Mouse (Mus musculus): ENCODE data around the gene Gkn3. TPM values are rescaled to one million over a fixed set of nuclear protein-coding genes. Genes with fewer than 3 reads are reported as not detected.

Gkn3 gene
- polyA plus RNA-seq, 1 experiment: not detected

DNA sequence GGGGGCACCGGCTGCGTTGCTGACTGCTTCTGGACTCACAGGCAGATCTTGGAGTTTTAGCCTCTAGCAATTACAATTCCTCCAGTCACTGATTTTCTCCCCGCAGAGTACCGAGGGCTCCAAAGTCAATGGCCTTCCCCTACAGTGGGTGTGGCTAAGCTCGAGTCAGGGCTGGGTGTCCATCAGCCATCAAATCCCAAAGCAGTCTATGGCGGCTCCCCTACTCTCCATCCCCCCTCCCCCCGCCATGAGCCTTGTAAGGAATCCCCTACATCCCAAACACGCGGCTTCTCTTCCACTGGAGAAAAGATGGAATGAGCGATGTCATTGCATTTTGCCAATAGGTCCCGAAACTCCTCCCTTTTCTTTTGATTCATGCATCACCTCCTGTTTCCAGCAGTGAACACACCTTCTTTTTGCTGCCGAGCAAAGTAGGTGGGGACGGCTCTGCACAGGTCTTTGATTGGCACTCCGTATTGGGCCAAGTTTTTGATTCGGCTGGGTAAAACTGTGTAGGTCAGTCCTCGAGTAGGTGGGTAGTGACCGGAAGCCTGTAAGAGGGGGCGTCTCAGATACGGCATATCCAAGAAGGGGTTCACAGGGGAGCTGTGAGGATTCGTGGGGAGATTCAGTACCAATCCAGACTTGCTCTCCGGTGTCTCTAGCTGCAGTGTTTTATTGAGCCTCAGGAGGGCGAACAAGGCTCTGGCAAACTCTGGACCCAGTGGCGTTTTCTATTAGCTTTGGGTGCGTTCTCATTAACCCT, 4.6 kb downstream of the Gkn3 start:
- TF ChIP-seq GATA1 (IDR thresholded peaks at IDR 0.05; ENCODE audit: low read length): no peak
- no peaks in the 10 kb centered on the region for H3K9me3 ChIP-seq (ENCODE audit: control insufficient read depth, low read length)
- peaks cover 16% of the 10 kb centered on the region for H3K27me3 ChIP-seq (ENCODE audit: control insufficient read depth)
- no peaks in the 10 kb centered on the region; the same call in 1 of the 2 replicates for H3K4me1 ChIP-seq (ENCODE audit: control insufficient read depth)
- H3K36me3 ChIP-seq (ENCODE audit: control insufficient read depth): no peaks in the 10 kb centered on the region
- no peak overlapping the region for H3K4me3 ChIP-seq (replicated peaks)

DNA sequence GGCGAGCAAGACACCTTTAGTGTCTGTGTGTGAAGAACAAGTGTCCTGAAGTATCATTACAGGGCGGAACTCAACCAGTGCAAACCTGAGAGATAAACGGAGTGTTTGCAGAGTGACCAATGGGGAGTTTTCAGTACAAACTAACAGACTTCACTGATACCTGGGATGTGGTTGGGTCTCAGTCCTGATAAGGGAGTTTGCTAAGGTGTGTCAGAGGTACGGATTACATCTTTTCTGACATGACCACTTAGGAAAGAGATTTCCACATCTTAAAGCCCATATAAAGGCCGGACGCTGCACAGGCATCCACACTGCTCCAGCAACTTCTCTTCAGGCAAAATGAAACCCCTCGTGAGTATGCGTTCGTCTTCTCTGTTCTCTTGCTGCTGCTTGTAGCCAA, 15.7 kb downstream of the Gkn3 start, which contains the start of gene Gkn2:
TSS of gene Gkn2 (plus strand) at position 301 of the 400 bp plus-strand sequence.
- Histone ChIP-seq H3K4me1 (ENCODE audit: control insufficient read depth) (no peaks in the 10 kb centered on the region), H3K4me3 (replicated peaks) (no peak within 1 kb of the TSS), H3K36me3 (ENCODE audit: control insufficient read depth) (no peaks in the 10 kb centered on the region), H3K27me3 (ENCODE audit: control insufficient read depth) (no peaks in the 10 kb centered on the region), H3K9me3 (ENCODE audit: control insufficient read depth, low read length) (no peaks in the 10 kb centered on the region)
- TF ChIP-seq GATA1 (IDR thresholded peaks at IDR 0.05; ENCODE audit: low read length): no peak
- no peak for TF ChIP-seq TAL1 (IDR thresholded peaks at IDR 0.05; ENCODE audit: low read length)

DNA sequence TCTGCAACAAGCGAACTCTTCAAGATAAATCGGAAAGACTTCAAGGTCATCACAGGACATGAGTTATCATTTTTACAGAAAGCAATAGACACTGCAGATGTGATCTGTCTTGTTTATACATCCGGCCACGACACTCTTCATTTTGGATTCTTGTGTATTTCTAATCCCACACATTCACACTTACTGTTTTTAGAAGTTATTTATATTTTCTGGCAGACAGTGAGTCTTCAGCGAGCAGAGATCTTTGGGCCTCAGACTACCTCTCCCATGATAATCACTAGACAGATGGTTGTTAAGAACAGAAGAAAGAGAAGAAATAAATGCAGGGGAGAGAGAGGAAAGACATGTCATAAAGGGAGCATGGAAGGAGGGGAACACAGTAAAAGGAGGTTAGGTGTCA, 19.5 kb downstream of the Gkn3 start:
- Histone ChIP-seq H3K27me3 (ENCODE audit: control insufficient read depth) (0 out of 2 replicates have a peak, but pooled peaks cover 2% of the 10 kb centered on the region), H3K9me3 (ENCODE audit: control insufficient read depth, low read length) (no peaks in the 10 kb centered on the region), H3K4me3 (replicated peaks) (no peak overlapping the region), H3K4me1 (ENCODE audit: control insufficient read depth) (no peaks in the 10 kb centered on the region), H3K36me3 (ENCODE audit: control insufficient read depth) (no peaks in the 10 kb centered on the region)
- no peak for TF ChIP-seq GATA1 (IDR thresholded peaks at IDR 0.05; ENCODE audit: low read length)
- TF ChIP-seq TAL1 (IDR thresholded peaks at IDR 0.05; ENCODE audit: low read length): no peak

DNA sequence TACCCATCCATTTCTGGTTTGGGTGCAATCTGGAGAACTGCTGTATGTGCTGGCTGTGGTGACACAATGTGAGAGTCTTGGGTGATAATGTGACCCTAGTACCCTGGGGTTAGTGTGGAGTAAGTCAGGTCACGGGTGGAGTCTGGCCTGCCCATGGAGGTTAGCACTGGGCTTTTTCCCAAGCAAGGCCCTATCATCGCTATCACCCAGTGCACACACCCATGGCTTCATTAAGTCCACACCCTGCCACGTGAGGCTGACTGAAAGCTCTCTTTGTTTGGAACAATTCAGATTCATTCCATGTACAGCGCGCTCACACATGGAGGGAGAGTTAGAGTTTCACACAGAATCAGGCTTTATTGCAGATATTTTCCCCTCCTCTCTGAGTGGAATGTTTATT, 34.3 kb downstream of the Gkn3 start:
- Histone ChIP-seq H3K27me3 (ENCODE audit: control insufficient read depth) (no peaks in the 10 kb centered on the region), H3K9me3 (ENCODE audit: control insufficient read depth, low read length) (no peaks in the 10 kb centered on the region), H3K4me1 (ENCODE audit: control insufficient read depth) (peaks cover 3% of the 10 kb centered on the region; the same call in 1 of the 2 replicates), H3K36me3 (ENCODE audit: control insufficient read depth) (no peaks in the 10 kb centered on the region), H3K4me3 (replicated peaks) (no peak overlapping the region)
- TF ChIP-seq TAL1 (IDR thresholded peaks at IDR 0.05; ENCODE audit: low read length) (no peak), GATA1 (IDR thresholded peaks at IDR 0.05; ENCODE audit: low read length) (no peak)

DNA sequence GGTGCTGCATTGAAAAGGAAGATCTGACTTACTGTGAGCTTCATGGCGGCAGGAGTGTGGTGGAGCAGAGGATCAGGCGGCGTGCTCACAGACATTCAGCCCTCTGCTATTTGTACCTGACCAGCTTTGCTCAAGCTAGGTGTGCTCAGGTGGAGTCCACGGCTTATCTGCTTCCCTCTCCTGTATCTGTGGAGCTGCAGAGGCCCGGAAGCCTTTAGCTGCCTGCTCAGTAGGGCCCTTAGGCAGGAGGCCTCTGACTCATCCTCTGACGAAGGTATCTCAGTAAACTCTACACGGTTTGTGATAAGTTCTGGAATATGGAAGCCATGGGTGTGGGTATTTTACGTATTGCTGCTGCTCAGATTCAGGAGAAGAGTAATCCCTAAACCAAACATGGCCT, 37.9 kb downstream of the Gkn3 start, which contains the start of gene Gkn1:
TSS of gene Gkn1 (minus strand) at position 114 of the 400 bp plus-strand sequence.
- Histone ChIP-seq H3K4me1 (ENCODE audit: control insufficient read depth) (peaks cover 3% of the 10 kb centered on the region; the same call in 1 of the 2 replicates), H3K27me3 (ENCODE audit: control insufficient read depth) (no peaks in the 10 kb centered on the region)
- TF ChIP-seq GATA1 (IDR thresholded peaks at IDR 0.05; ENCODE audit: low read length) (no peak), TAL1 (IDR thresholded peaks at IDR 0.05; ENCODE audit: low read length) (no peak)

DNA sequence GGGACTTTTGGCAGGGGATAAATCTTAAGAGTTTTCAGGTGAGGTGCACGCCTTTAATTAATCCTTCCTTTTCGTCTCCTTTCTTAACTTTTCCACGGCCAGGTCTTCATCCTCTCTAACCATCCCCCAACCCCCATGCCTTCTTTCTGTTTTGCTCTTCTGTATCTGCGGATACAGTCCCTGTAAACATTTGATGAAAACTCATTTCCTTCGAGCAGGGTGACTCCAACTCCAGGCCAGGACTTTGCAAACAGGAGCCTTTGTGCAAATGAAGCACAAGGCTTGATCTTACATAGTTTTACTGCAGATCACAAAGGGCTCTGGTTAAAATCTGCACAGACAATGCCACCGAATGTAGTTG, 52.8 kb downstream of the Gkn3 start:
- no peak overlapping the region for H3K4me3 ChIP-seq (replicated peaks)
- no peaks in the 10 kb centered on the region for H3K36me3 ChIP-seq (ENCODE audit: control insufficient read depth)
- H3K27me3 ChIP-seq (ENCODE audit: control insufficient read depth): peaks cover 39% of the 10 kb centered on the region
- H3K9me3 ChIP-seq (ENCODE audit: control insufficient read depth, low read length): no peaks in the 10 kb centered on the region
- TF ChIP-seq TAL1 (IDR thresholded peaks at IDR 0.05; ENCODE audit: low read length) (no peak), GATA1 (IDR thresholded peaks at IDR 0.05; ENCODE audit: low read length) (no peak)
- peaks cover 2% of the 10 kb centered on the region; the same call in 1 of the 2 replicates for H3K4me1 ChIP-seq (ENCODE audit: control insufficient read depth)

More for the DNA sequence above, 37.9 kb downstream of the Gkn3 start, which contains the start of gene Gkn1:
- Histone ChIP-seq H3K4me3 (replicated peaks) (no peak within 1 kb of the TSS), H3K9me3 (ENCODE audit: control insufficient read depth, low read length) (no peaks in the 10 kb centered on the region), H3K36me3 (ENCODE audit: control insufficient read depth) (no peaks in the 10 kb centered on the region)

DNA sequence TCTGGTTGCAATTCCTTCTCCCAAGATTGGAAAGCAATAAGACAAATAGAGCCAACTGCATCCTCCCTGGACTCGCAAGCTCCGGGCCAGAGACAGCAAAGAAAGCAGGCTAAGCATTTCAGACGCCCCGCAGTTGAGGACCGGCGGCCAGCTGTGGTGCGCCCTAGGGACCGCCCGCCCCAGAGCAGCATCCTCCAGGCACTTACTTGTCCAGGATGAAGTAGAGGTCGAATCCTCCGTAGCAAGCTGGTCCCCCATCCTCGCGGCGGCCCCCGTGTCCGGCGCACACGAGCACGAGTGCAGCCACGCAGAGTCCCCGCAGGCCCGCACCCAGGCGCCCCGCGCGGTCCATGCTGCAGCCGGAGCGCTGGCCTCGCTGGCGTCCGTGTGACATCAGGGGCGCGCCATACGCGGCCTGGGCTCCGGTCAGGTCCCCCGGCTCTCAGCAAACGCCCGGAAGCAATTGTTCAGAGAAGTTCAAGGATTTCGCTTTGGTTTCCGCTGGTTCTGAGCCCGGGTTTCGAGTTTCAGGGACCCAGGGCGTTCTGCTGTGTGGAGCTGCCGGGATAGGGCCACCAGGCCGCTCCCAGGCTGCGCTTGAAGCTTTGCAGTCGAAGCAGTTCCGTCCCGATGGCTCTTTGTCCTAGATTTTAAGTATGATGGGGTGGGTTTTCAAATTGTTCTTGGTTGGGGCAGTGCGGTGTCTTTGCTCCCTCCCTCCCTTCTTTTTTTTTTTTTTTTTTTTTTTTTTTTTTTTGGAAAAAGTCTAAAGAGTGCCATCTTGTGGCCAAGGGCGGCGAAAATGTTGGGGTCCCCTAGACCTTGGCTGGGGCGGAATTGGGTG, 53.4 kb downstream of the Gkn3 start, which contains the start of gene Antxr1:
TSS of gene Antxr1 (minus strand) at position 731 of the 844 bp plus-strand sequence.
- H3K9me3 ChIP-seq (ENCODE audit: control insufficient read depth, low read length): no peaks in the 10 kb centered on the region
- peaks cover 39% of the 10 kb centered on the region for H3K27me3 ChIP-seq (ENCODE audit: control insufficient read depth)
- H3K4me1 ChIP-seq (ENCODE audit: control insufficient read depth): peaks cover 2% of the 10 kb centered on the region; the same call in 1 of the 2 replicates
- peak within 1 kb of the TSS; percentile 28 for H3K4me3 ChIP-seq (replicated peaks)
- no peaks in the 10 kb centered on the region for H3K36me3 ChIP-seq (ENCODE audit: control insufficient read depth)
- no peak for TF ChIP-seq GATA1 (IDR thresholded peaks at IDR 0.05; ENCODE audit: low read length)
- TF ChIP-seq TAL1 (IDR thresholded peaks at IDR 0.05; ENCODE audit: low read length): no peak

DNA sequence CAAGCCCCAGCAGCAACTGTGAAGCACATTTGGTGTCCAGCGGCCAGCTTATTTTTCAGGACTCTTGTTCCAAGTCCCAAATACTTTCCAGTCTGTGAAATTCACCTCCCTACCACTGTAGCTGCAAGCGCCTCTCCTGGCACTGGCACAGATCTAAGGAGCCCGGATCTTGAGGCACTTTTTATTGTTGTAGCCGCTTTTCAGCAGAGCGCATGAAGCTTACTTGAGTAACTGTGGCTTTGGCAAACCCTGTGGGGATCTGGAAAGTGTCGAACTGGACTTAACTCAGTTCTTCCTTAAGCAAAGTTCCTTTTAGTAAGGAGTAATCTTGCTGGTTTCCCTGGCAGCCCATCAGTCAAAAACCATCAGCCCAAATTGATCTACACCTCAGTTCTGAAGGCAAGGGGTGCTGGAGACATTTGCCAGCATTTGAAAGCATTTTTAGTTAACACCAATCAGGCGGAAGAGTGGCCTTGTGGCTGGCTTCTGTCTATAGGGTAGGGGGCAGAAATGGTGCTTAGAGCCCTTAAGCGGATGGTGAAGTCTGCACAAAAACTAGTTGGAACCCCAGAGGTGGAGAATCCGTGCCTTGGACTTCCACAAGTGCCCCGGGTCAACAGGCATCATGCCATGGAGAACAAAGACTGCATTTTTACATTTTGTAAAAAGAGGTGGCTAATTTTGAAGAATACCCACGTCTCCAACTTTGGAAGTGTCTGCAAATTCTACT, 54.2 kb downstream of the Gkn3 start:
- no peaks in the 10 kb centered on the region for H3K36me3 ChIP-seq (ENCODE audit: control insufficient read depth)
- TF ChIP-seq GATA1 (IDR thresholded peaks at IDR 0.05; ENCODE audit: low read length) (no peak), TAL1 (IDR thresholded peaks at IDR 0.05; ENCODE audit: low read length) (no peak)
- H3K4me3 ChIP-seq (replicated peaks): no peak overlapping the region
- H3K9me3 ChIP-seq (ENCODE audit: control insufficient read depth, low read length): no peaks in the 10 kb centered on the region
- H3K4me1 ChIP-seq (ENCODE audit: control insufficient read depth): peaks cover 2% of the 10 kb centered on the region; the same call in 1 of the 2 replicates
- peaks cover 39% of the 10 kb centered on the region for H3K27me3 ChIP-seq (ENCODE audit: control insufficient read depth)

Other genes with a start within 250 kb of the Gkn3 start
- gene Antxr1, start 53.1 kb downstream of the Gkn3 start, polyA plus RNA-seq (2012): not detected in 2 replicates
- gene Gkn1, start 38.0 kb downstream of the Gkn3 start, polyA plus RNA-seq (2012): not detected in 2 replicates
- not detected in 2 replicates for gene Gkn2, start 15.6 kb downstream of the Gkn3 start, polyA plus RNA-seq (2012)
- not detected in 2 replicates for gene Bmp10, start 40.1 kb upstream of the Gkn3 start, polyA plus RNA-seq (2012)
- gene Arhgap25, start 144.3 kb upstream of the Gkn3 start, polyA plus RNA-seq (2012): not detected in 2 replicates
- 0.37 and 0.68 TPM in 2 replicates for gene Prokr1, start 201.8 kb upstream of the Gkn3 start, polyA plus RNA-seq (2012)

All from erythroblast, embryonic 14.5 days (primary cell).